Mouse (Mus musculus) embryo, embryonic 11.5 days (tissue): ENCODE measurements around the gene Actn4.
"Not testable (repeated sequence)": the region's sequence is repeated elsewhere in the genome, so short reads cannot be mapped to it uniquely, and the experiment has no call there.

Source experiments
- DNase-seq: peaks from one replicate; pipeline ENCODE4 v3.0.0-alpha.2; 2012; ENCODE audit warnings: low read depth, low spot score

Actn4 gene

DNA sequence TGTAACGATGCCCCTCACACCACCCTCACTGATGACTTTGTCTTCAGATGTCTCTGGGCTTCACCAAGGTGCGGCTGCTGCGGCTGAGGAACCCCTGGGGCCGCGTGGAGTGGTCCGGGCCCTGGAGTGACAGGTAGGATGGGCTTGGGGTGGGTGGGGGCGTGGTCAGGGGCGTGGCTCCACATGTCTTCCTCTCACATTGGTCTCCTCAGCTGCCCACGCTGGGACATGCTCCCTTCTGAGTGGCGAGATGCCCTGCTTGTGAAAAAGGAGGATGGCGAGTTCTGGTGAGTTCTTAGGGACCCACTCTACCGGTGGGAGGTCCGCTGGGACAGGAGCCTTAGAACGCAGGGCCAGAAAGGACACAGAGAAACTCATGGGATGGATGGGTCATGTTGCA lies 75.7 kb downstream of the Actn4 start:
- no peak for DNase-seq

- DNase-seq = not testable (repeated sequence)
Observed at GRCm38 (mm10) chr7:28883704-28884103, 78.4 kb downstream of the Actn4 start.

DNA sequence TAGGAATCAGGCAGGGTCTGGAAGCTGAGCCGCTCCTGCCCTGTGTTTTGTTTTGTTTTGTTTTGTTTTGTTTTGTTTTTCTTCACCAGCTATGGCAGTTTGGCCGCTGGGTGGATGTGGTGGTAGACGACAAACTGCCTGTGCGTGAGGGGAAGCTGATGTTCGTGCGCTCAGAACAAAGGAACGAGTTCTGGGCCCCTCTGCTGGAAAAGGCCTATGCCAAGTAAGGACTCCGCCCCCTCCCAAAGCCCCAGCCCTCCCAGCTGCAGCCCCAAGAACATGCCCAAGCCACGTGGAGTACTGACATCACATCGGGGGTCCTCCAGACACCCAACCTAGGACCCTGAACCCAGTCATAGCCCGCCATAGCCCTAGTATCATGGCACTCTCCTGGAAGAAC lies 79.1 kb downstream of the Actn4 start:
- no peak for DNase-seq

DNA sequence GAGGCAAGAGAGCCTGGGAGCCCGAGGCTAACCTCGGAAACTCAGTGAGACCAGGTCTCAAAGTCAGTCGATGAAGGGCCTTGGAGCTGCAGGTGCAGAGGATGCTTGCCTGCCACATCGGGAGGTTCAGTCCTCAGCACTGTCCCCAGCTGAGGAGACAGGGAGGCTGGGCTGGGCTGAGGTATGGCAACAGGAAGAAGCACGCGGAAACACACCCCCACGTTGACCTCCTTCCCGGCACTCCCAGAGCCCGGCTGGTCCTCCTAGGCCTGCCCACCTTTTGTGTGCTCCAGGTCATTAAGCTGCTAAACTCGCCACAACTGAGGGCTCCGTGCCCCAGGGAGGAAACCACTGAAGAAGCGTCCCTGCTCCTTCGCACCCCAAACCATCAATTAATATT lies 80.9 kb downstream of the Actn4 start, which contains the start of gene Capn12:
TSS of gene Capn12 (plus strand) at position 224 of the 400 bp plus-strand sequence.
- DNase-seq = no peak

GRCm38 (mm10) chr7:28880554-28880953 lies 81.6 kb downstream of the Actn4 start:
- DNase-seq = no peak

DNA sequence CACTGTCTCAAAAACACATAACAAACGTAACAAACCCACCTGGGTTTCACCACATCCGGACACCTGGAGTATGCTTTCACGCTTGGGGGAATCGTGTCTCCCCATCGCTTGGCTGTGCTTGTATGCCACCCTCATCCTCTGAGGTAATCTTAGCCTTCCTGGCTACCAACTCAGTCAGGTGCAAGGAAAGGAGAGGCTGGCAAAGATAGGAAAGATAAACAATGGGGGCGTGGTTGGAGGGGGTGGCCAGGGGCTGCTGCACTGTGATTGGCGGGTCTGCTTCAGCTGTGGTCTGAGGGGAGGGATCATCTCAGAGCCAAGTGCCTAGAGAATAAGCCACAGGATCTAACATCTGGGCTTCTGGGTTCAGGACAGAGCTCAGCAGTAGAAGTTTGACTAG lies 82.5 kb downstream of the Actn4 start:
- DNase-seq = no peak

- no peak for DNase-seq
Observed at GRCm38 (mm10) chr7:28877856-28878255, 84.3 kb downstream of the Actn4 start.

- no peak for DNase-seq
Observed at GRCm38 (mm10) chr7:28877155-28877554, 85.0 kb downstream of the Actn4 start.

GRCm38 (mm10) chr7:28876099-28876498 lies 86.0 kb downstream of the Actn4 start:
- DNase-seq = no peak

DNA sequence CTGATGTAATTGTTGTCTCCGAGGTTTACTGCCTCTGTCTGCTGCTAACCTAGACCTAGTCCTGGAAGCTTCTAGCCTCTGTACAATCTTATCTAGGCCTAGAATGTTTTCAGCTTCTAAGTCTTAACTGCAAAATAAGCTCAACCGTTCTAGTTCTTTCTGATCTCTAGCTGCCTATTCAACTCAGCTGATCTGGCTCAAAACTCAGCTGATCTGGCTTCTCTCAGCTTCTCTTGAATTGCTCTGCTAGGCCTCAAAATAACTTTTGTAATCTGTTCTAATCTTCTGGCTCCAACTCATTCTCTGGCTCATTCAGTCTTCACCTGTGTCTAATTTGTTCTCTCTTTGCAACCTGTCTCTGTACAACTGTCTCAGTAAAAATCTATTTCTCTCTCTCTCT lies 87.6 kb downstream of the Actn4 start:
- no peak for DNase-seq

- DNase-seq = no peak
Observed at GRCm38 (mm10) chr7:28870901-28871664, 91.1 kb downstream of the Actn4 start.

DNA sequence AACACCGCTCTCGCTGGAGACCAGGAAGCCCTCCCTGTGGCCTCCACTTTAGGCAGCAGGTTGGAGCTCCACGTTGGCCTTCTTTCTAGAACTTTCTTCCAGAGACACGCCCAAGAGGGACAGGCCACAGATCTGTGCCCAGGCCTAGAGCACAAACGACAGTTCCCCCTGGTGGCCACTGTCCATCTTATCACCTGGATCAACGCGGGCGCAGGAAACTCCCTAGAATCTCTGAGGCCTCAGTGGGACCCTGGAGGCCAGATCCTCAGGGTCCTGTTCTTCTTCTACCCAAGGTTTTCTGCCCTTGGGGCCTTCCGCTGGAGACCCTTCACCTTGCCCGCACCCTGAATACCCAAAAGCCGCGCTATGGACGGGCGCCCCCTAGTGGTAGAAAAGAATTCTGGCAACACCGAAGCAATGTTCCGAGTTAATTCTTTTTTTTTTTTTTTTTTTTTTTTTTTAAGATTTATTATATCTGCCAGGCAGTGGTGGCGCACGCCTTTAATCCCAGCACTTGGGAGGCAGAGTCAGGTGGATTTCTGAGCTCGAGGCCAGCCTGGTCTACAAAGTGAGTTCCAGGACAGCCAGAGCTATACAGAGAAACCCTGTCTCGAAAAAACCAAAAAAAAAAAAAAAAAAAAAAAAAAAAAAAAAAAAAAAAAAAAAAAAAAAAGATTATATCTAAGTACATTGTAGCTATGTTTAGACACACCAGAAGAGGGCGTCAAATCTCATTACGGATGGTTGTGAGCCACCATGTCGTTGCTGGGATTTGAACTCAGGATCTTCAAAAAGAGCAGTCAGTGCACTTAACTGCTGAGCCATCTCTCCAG lies 94.4 kb downstream of the Actn4 start:
- peak; percentile 49 for DNase-seq

DNA sequence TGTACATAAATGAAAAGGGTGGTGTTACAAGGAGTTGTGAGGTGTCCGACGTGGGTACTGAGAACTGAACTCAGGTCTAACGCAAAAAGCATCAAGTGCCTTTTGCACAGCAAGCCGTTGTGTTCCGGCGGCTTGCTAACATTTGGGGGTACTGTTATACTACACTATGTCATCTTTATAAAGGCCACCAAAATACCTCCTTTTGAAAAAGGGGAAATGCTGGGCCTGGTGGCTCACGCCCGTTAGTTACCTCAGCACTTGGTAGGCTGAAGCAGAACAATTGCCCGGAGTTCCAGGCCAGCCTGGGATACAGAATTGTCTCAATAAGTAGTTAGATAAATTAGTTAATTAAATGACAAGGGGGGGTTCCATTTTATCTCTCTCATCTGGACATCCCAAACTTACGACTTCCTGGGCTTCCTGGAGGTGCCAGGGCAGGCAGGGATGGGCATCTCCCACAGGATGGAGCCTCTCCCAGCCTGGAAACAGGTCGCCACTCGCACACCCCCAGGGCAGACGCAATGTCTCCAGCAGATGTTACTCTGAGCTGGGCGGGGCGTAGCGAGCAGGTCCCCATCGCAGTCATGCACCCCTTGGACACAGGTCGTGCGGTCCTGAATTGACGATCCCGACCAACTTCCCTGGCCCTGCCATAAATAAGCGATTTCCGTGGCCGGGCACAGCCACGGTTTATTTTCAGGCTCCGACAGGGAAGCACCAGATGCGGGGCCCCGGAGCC lies 95.2 kb downstream of the Actn4 start:
- DNase-seq = no peak

GRCm38 (mm10) chr7:28865481-28866300 lies 96.4 kb downstream of the Actn4 start:
- peak; percentile 50 for DNase-seq

GRCm38 (mm10) chr7:28864288-28864750 lies 97.8 kb downstream of the Actn4 start:
- DNase-seq = no peak

GRCm38 (mm10) chr7:28863540-28863939 lies 98.6 kb downstream of the Actn4 start, which contains the start of gene Lgals7:
TSS of gene Lgals7 (plus strand) at chr7:28863853.
- no peak for DNase-seq

- no peak for DNase-seq
Observed at GRCm38 (mm10) chr7:28862817-28863499, 99.2 kb downstream of the Actn4 start.

- DNase-seq = no peak
Observed at GRCm38 (mm10) chr7:28860898-28861297, 101.2 kb downstream of the Actn4 start.

GRCm38 (mm10) chr7:28859953-28860352 lies 102.2 kb downstream of the Actn4 start:
- no peak for DNase-seq

DNA sequence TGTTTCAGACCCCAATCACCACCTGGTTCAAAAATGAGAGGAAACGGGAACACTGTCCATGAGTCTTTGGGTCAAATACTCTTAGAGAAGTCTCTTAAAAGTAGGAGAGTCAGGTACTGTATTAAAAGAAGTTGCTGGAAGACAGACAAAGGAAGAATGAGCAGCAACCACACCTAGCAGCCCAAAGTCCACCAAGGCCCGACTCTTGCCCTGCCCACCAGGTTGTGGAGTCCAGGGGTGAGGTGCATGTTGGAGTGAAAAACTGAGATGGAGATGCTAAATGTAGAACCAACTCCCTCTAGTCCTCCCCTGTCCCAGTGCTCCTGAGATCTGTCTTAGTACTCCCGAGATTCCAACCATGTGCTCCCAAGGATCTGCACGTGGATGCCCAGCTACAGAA lies 111.5 kb downstream of the Actn4 start:
- DNase-seq = no peak
